Mouse (Mus musculus) naive thymus-derived CD4-positive, alpha-beta T cell, adult 2 months (primary cell): ENCODE measurements around the gene Nudcd2.
A peak's percentile ranks its signal among the peaks of the same experiment; 100 is the strongest.
"Not testable (repeated sequence)": the region's sequence is repeated elsewhere in the genome, so short reads cannot be mapped to it uniquely, and the experiment has no call there.

ENCODE experiments used
- DNase-seq: peaks from one replicate; pipeline ENCODE4 v3.0.0-alpha.2; 2011; ENCODE audit warnings: low read depth

Gene Nudcd2

GRCm38 (mm10) chr11:40733339-40734174, at the start of gene Nudcd2, which contains the start of gene Hmmr:
TSS of gene Nudcd2 (plus strand) at chr11:40733667.
TSS of gene Hmmr (minus strand) at chr11:40733422.
- DNase-seq = peak; percentile 98

GRCm38 (mm10) chr11:40690444-40691127, 42.9 kb upstream of the Nudcd2 start:
- DNase-seq = peak; percentile 15

GRCm38 (mm10) chr11:40692101-40692509, 41.4 kb upstream of the Nudcd2 start:
- no peak for DNase-seq

GRCm38 (mm10) chr11:40692511-40693365, 40.7 kb upstream of the Nudcd2 start:
- DNase-seq = peak; percentile 94

- DNase-seq = peak; percentile 50
These were observed 40.0 kb upstream of the Nudcd2 start for GRCm38 (mm10) chr11:40693366-40693951.

- peak; percentile 79 for DNase-seq
These were observed 39.0 kb upstream of the Nudcd2 start for GRCm38 (mm10) chr11:40694311-40695087.

GRCm38 (mm10) chr11:40695103-40695502, 38.4 kb upstream of the Nudcd2 start, which contains the start of gene Mat2b:
TSS of gene Mat2b (minus strand) at chr11:40695203.
- DNase-seq = no peak

GRCm38 (mm10) chr11:40709899-40710298, 23.6 kb upstream of the Nudcd2 start:
- not testable (repeated sequence) for DNase-seq

- no peak for DNase-seq
These were observed 19.6 kb upstream of the Nudcd2 start for GRCm38 (mm10) chr11:40713858-40714257.

- peak; percentile 33 for DNase-seq
These were observed 17.9 kb upstream of the Nudcd2 start for GRCm38 (mm10) chr11:40715524-40715923.

- peak; percentile 49 for DNase-seq
These were observed 15.1 kb upstream of the Nudcd2 start for GRCm38 (mm10) chr11:40718324-40718723.

GRCm38 (mm10) chr11:40732997-40733338, 499 bp upstream of the Nudcd2 start:
- DNase-seq = no peak

GRCm38 (mm10) chr11:40734251-40734752, 835 bp downstream of the Nudcd2 start:
- peak; percentile 32 for DNase-seq

- DNase-seq = no peak
These were observed 3.9 kb downstream of the Nudcd2 start for GRCm38 (mm10) chr11:40737369-40737768.

- no peak for DNase-seq
These were observed 8.3 kb downstream of the Nudcd2 start for GRCm38 (mm10) chr11:40741605-40742262.

- peak; percentile 76 for DNase-seq
These were observed 10.9 kb downstream of the Nudcd2 start for GRCm38 (mm10) chr11:40744348-40744747.

GRCm38 (mm10) chr11:40746361-40746760, 12.9 kb downstream of the Nudcd2 start:
- DNase-seq = no peak

- no peak for DNase-seq
These were observed 14.2 kb downstream of the Nudcd2 start for GRCm38 (mm10) chr11:40747716-40748115.

- no peak for DNase-seq
These were observed 20.4 kb downstream of the Nudcd2 start for GRCm38 (mm10) chr11:40753836-40754235.

- DNase-seq = peak; percentile 68
These were observed 21.2 kb downstream of the Nudcd2 start for GRCm38 (mm10) chr11:40754664-40755107.
